Mouse (Mus musculus) G1E (cell line): Measurements from ENCODE around the gene Megf9. TPM values are rescaled to one million over a fixed set of nuclear protein-coding genes. Genes with fewer than 3 reads are reported as not detected.

Experiments used
- ATAC-seq: 2 replicates; pipeline ENCODE4 v1.8.0; 2016; ENCODE audit warnings: mild to moderate bottlenecking; ENCODE audit not compliant: insufficient number of reproducible peaks, poor library complexity, low FRiP score, severe bottlenecking; ENCODE audit errors: extremely low read depth
- DNase-seq: peaks from one replicate; pipeline ENCODE4 v3.0.0; 2012; ENCODE audit warnings: low spot score
- H3K27me3 ChIP-seq: 2 replicates; pipeline ENCODE4 v1.6.1; 2012; ENCODE audit warnings: mild to moderate bottlenecking, low read length, inconsistent platforms; ENCODE audit not compliant: insufficient read depth
- H3K36me3 ChIP-seq: replicated peaks from 2 replicates; pipeline ENCODE3; 2012; ENCODE audit warnings: mild to moderate bottlenecking, inconsistent platforms
- H3K4me1 ChIP-seq: 2 replicates; pipeline ENCODE4 v1.6.1; 2012; ENCODE audit warnings: low read depth, low read length, inconsistent platforms, mixed read lengths; ENCODE audit not compliant: insufficient read depth
- H3K4me3 ChIP-seq: 2 replicates; pipeline ENCODE4 v1.5.1; 2012; ENCODE audit warnings: low read depth, mild to moderate bottlenecking, inconsistent platforms, low read length, moderate library complexity, mixed read lengths
- H3K9me3 ChIP-seq: replicated peaks from 2 replicates; pipeline ENCODE4 v1.6.1; 2012; ENCODE audit warnings: inconsistent platforms
- CTCF ChIP-seq: IDR thresholded peaks from 2 replicates; pipeline ENCODE4 v1.5.1; 2012; ENCODE audit warnings: low read depth, low read length, inconsistent platforms, mixed read lengths
- GATA1 ChIP-seq: IDR thresholded peaks from 2 replicates; pipeline ENCODE4 v1.6.1; 2012; ENCODE audit warnings: borderline replicate concordance, low read length, inconsistent platforms, mixed read lengths
- GATA2 ChIP-seq: IDR thresholded peaks from 2 replicates; pipeline ENCODE4 v1.6.1; 2012; ENCODE audit warnings: low read depth, low read length, inconsistent platforms, borderline replicate concordance
- POLR2AphosphoS5 ChIP-seq: IDR thresholded peaks from 2 replicates; pipeline ENCODE4 v1.6.1; 2012; ENCODE audit warnings: low read depth, low read length, inconsistent platforms; ENCODE audit not compliant: insufficient replicate concordance
- TAL1 ChIP-seq: conservative IDR thresholded peaks from 2 replicates; pipeline ENCODE4 v1.6.1; 2012; ENCODE audit warnings: low read depth, low read length, inconsistent platforms, mixed read lengths
- polyA plus RNA-seq: library from polyadenylated mRNA; stranded (reverse); fragments of >175 nt; gene quantifications from 2 replicates; pipeline ENCODE4 v1.2.3, GENCODE M21; 2012
- total RNA-seq, 2 experiments: library from RNA; stranded (forward) in 1 of 2; stranded (reverse) in 1 of 2; fragments of 200-1000 nt in 1 of 2; fragments of >200 nt in 1 of 2; fragmentation: Nextera tagmentation in 1 of 2; gene quantifications; 2 replicates each; pipeline ENCODE4 v1.2.3; 2014 to 2017

Gene Megf9
- total and polyA plus RNA-seq, 3 experiments, result under 0.01 TPM; not detected in 2

- Histone ChIP-seq H3K4me3 (no peak overlapping the region), H3K27me3 (no peaks in the 10 kb centered on the region), H3K4me1 (no peaks in the 10 kb centered on the region), H3K36me3 (no peaks in the 10 kb centered on the region), H3K9me3 (no peaks in the 10 kb centered on the region)
- no peak for TF ChIP-seq GATA1
- no peak for TF ChIP-seq TAL1
- TF ChIP-seq GATA2, result no peak
- TF ChIP-seq POLR2AphosphoS5, result no peak
- no peak for TF ChIP-seq CTCF
- ATAC-seq (no peak), DNase-seq (no peak)
These were observed 17.3 kb upstream of the Megf9 start for GRCm38 (mm10) chr4:70552120-70552519.

DNA sequence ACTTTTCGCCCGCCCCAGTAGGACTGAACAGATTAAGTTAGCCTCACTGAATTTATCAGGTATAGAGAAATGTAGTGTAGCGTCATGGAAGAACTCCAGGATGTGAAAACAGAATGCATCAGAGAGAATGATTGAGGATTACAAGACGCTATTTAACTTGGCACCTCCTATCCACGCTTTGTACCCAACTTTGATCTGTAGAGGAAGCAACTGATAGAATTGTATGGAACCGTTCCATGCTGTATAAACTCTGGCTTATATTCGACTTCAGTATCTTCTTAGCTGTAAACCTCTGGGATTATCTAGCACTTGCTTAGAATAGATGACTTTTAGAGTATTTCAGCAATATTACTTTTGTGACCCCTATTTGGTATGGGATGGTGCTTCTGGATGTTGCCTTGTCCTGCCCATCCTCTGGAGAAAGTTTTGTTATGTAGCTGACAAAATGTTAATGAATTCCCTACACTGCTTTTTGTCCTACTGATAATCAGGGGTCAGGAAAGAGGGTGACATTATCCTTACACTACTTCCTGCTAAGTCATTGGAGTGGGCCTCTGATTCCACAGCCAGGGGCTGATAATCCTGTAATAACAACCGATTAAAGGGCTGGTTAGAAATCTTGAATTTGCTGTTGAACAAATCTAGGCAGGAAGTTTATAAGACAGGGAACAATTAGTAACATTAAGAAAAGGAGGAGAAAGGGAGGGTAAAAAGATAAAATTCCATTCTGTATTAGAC is 12.8 kb upstream of the Megf9 start:
- no peak for DNase-seq
- TF ChIP-seq CTCF, result no peak
- TF ChIP-seq POLR2AphosphoS5, result no peak
- TF ChIP-seq TAL1, result no peak
- TF ChIP-seq GATA1, result no peak
- TF ChIP-seq GATA2, result no peak
- no peaks in the 10 kb centered on the region for H3K27me3 ChIP-seq
- H3K4me1 ChIP-seq, result no peaks in the 10 kb centered on the region
- H3K36me3 ChIP-seq, result no peaks in the 10 kb centered on the region
- no peaks in the 10 kb centered on the region for H3K9me3 ChIP-seq
- ATAC-seq, result no peak
- H3K4me3 ChIP-seq, result no peak overlapping the region

DNA sequence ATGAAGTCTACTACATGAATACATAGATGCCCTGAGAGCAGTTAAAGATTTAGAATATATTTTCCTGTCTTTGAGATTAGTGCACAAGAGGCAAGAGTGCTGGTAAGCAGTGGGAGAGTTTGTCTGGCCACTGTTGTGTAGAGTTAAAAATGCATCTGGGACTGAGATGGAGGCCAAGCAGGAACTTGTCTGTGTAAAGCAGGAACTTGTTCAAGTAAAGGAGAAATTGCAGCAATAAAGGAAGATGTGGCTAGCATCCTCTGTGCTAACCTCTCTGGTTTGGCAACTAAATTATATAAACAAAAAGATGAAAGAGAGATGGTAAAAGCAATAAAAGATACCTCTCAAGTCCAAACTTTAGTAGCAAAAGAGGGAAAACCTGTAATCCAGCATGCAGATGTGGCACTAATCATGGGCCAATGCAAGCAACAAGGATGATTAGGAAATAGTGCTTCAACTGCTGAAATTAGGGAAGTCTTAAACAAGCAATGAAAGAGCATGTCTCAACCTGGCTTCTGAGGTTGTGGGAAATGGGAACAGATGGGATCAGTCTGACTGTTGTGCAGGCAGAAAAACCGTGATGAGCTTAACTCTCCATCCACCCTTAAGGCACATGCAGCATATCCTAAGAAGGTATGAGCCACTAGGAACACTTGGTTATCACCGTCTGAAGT is 11.2 kb upstream of the Megf9 start:
- H3K27me3 ChIP-seq, result no peaks in the 10 kb centered on the region
- no peak overlapping the region for H3K4me3 ChIP-seq
- no peak for DNase-seq
- H3K9me3 ChIP-seq, result no peaks in the 10 kb centered on the region
- no peak for ATAC-seq
- no peaks in the 10 kb centered on the region for H3K36me3 ChIP-seq
- H3K4me1 ChIP-seq, result no peaks in the 10 kb centered on the region
- TF ChIP-seq GATA1, result no peak
- no peak for TF ChIP-seq POLR2AphosphoS5
- TF ChIP-seq GATA2, result no peak
- no peak for TF ChIP-seq TAL1
- TF ChIP-seq CTCF, result no peak

DNA sequence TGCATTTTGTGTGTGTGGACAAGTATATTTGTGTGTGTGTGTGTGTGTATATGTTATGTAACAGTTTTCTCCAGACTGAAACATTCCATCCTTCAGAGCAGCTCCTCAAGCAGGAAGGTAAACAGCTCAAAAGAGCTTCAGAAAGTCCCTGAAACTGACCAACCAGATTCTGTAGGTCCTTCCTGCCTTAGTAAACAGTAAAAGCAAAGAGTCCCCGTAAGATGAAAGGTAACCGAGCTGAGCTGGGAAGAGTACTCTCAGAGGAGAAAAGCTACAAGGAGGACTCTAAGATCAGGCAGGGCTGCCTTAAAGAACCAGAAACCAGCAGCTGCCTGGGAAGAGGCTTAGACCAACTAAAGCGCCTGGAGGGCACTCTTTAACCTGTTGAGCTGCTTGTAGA is 9.6 kb upstream of the Megf9 start:
- DNase-seq (no peak), ATAC-seq (no peak)
- Histone ChIP-seq H3K36me3 (no peaks in the 10 kb centered on the region), H3K27me3 (no peaks in the 10 kb centered on the region), H3K9me3 (no peaks in the 10 kb centered on the region), H3K4me3 (no peak overlapping the region), H3K4me1 (no peaks in the 10 kb centered on the region)
- no peak for TF ChIP-seq POLR2AphosphoS5
- no peak for TF ChIP-seq GATA1
- no peak for TF ChIP-seq GATA2
- no peak for TF ChIP-seq TAL1
- TF ChIP-seq CTCF, result no peak

GRCm38 (mm10) chr4:70542387-70542786 is 7.6 kb upstream of the Megf9 start:
- no peaks in the 10 kb centered on the region for H3K4me1 ChIP-seq
- H3K36me3 ChIP-seq, result no peaks in the 10 kb centered on the region
- ATAC-seq (no peak), DNase-seq (no peak)
- H3K4me3 ChIP-seq, result no peak overlapping the region
- TF ChIP-seq GATA1 (no peak), TAL1 (no peak), CTCF (no peak), POLR2AphosphoS5 (no peak), GATA2 (no peak)
- no peaks in the 10 kb centered on the region for H3K9me3 ChIP-seq
- no peaks in the 10 kb centered on the region for H3K27me3 ChIP-seq

DNA sequence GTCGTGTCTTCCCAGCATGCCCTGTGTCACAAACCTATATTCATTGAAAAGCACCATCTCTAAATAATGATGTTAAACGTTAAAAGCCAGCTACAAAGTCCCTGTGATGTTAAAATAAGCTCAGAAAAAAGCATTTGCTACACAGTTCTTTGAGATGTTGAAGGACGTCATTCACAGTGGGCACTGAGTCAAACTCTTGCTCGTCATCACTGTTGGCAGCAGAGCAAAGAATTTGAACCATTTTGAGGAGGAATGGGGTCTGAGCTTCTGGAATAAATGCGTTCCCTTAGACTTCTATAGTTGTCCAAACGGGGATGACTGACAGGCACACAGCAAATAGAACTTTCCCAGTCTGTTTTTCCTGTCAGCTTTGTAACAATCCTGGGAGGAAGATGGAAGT is 5.9 kb upstream of the Megf9 start:
- no peak overlapping the region for H3K4me3 ChIP-seq
- DNase-seq (no peak), ATAC-seq (no peak)
- TF ChIP-seq GATA1 (no peak), POLR2AphosphoS5 (no peak), GATA2 (no peak), CTCF (no peak), TAL1 (no peak)
- no peaks in the 10 kb centered on the region for H3K27me3 ChIP-seq
- peaks cover 4% of the 10 kb centered on the region; the same call in 1 of the 2 replicates for H3K9me3 ChIP-seq
- no peaks in the 10 kb centered on the region for H3K36me3 ChIP-seq
- H3K4me1 ChIP-seq, result no peaks in the 10 kb centered on the region
